Mouse (Mus musculus): ENCODE measurements around the gene Zfp513.

The Zfp513 gene

DNA sequence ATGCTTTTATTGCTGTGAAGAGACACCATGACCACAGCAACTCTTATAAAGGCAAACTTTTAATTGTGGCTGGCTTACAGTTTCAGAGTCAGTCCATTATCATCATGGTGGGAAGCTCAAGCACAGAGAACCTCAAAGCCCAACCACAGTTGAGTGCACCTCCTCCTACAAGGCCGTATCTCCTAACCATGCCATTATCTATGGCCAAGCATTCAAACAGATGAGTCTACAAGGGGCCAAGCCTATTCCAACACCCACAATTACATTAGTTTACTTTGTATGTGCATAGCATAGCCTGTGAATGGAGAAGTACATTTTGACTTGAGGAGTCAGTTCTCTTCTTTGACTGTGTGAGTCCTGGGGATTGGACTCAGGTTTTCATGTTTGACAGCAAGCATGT is 37.2 kb downstream of the Zfp513 start:
- DNase-seq (ENCODE audit: low spot score) = no peak

DNA sequence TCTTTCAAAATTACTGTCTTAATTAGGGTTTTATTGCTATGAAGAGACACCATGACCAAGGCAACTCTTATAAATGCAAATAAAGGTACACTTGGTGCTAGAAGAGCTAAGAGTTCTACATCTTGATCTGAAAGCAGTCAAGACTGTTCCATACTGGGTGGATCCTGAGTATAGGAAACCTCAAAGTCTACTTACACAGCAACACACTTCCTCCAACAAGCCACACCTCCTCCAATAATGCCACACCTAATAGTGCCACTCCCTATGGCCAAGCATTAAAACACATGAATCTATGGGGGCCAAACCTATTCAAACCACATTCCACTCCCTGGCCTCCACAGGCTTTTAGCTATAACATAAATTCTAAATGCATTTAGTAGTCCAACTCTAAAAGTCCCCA is 39.6 kb downstream of the Zfp513 start:
- DNase-seq (ENCODE audit: low spot score) = no peak

DNA sequence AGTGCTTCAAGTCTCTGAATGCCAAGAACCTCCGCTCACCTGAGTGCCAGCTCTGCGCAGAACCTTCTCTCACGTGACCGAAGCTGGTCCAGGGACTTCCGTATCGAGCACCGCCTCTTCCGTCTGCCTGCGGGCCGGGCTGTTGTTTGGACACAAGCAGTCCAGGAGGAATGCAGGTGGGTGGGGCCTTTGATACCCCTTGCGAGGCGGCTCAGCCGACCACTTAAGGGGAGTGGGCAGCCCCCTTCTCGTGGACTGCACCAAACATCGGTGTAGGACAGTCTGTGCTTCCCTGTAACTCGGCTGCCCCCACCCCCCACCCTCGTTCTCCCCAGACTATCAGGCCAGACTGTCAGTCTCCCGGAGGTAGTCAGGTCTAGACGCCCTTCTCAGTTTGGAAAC is 48.0 kb downstream of the Zfp513 start, which contains the start of gene Mpv17:
Gene Mpv17 (minus strand): TSS at position 100 of the 402 bp plus-strand sequence.
- peak; percentile 71 for DNase-seq (ENCODE audit: low spot score)

- no peak for DNase-seq (ENCODE audit: low spot score)
Measured at GRCm38 (mm10) chr5:31153516-31154151, 48.5 kb downstream of the Zfp513 start.

DNA sequence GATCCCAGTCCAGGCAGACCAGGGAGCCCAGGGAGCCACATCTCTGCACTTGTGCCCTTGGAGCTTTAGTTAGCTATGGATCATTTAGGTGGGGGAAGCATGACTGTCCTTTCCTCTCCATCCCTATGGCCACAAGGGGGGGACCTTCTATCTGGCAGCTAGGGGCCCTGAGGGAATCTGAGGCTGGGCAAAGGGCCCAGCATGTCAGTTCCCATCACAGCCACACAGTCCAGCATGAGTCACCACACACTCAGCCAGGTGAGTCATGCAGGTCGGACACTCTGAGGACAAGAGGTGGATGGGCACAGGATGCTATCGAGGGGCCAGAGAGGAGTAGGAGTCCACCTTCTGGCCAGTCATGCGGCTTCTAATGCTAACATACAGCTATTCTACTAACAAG is 50.4 kb downstream of the Zfp513 start:
- DNase-seq (ENCODE audit: low spot score) = peak; percentile 26

- no peak for DNase-seq (ENCODE audit: low spot score)
Measured at GRCm38 (mm10) chr5:31149781-31150180, 52.3 kb downstream of the Zfp513 start.

Data from urinary bladder, postnatal 25 days (tissue).